Mouse (Mus musculus) hindbrain, postnatal 0 days (tissue): ENCODE measurements around the gene As3mt. TPM values are rescaled to one million over a fixed set of nuclear protein-coding genes. Genes with fewer than 3 reads are reported as not detected.
"Not testable (repeated sequence)": the region's sequence is repeated elsewhere in the genome, so short reads cannot be mapped to it uniquely, and the experiment has no call there.

Experiments used
- ATAC-seq: fragments of 200-750 bp; cut with Nextera tagmentation; 2 replicates; pipeline ENCODE4 v1.8.0; 2017; ENCODE audit warnings: mild to moderate bottlenecking, moderate TSS enrichment, moderate library complexity
- DNase-seq: peaks from one replicate; pipeline ENCODE4 v3.0.0-alpha.2; 2015; ENCODE audit warnings: low spot score
- H3K27ac ChIP-seq: fragments of 300-500 bp; sonication (generic); 2 replicates; pipeline ENCODE4 v1.5.1; 2014; ENCODE audit warnings: mild to moderate bottlenecking
- H3K27me3 ChIP-seq: fragments of 300-500 bp; sonication (generic); 2 replicates; pipeline ENCODE4 v1.6.1; 2014; ENCODE audit warnings: low read length, mixed read lengths; ENCODE audit not compliant: insufficient read depth
- H3K36me3 ChIP-seq: fragments of 300-500 bp; sonication (generic); 2 replicates; pipeline ENCODE4 v1.6.1; 2014; ENCODE audit warnings: low read length, mixed read lengths; ENCODE audit not compliant: insufficient read depth
- H3K4me1 ChIP-seq: fragments of 300-500 bp; sonication (generic); 2 replicates; pipeline ENCODE4 v1.6.1; 2014; ENCODE audit warnings: antibody characterized with exemption, low read length, mixed read lengths; ENCODE audit not compliant: insufficient read depth
- H3K4me2 ChIP-seq: fragments of 300-500 bp; sonication (generic); 2 replicates; pipeline ENCODE4 v1.6.1; 2014; ENCODE audit warnings: low read depth, mild to moderate bottlenecking, low read length, moderate library complexity, mixed read lengths
- H3K4me3 ChIP-seq: fragments of 300-500 bp; sonication (generic); 2 replicates; pipeline ENCODE4 v1.5.1; 2014; ENCODE audit warnings: low read length
- H3K9ac ChIP-seq: fragments of 300-500 bp; sonication (generic); replicated peaks from 2 replicates; pipeline ENCODE4 v1.6.1; 2014; ENCODE audit warnings: mild to moderate bottlenecking, low read length, moderate library complexity, mixed read lengths
- H3K9me3 ChIP-seq: fragments of 300-500 bp; sonication (generic); 2 replicates; pipeline ENCODE4 v1.6.1; 2016; ENCODE audit warnings: low read length, mixed read lengths
- CTCF ChIP-seq: IDR thresholded peaks from 2 replicates; pipeline ENCODE4 v1.5.1; 2016; ENCODE audit warnings: antibody characterized with exemption, control low read depth, low read depth
- WGBS: fragments of 180-500 bp; shearing (Covaris S2); extraction: QIAGEN DNeasy Blood & Tissue Kit; methylation state at CpG from one replicate; pipeline ENCODE4 v1.1.7; 2014; 5-methylcytosine and 5-hydroxymethylcytosine counted together
- polyA plus RNA-seq: library from polyadenylated mRNA; unstranded; fragments of >200 nt; fragmentation: Nextera tagmentation; extraction: Ambion mirVana; gene quantifications from 2 replicates; pipeline ENCODE4 v1.2.1, GENCODE M21; 2015
- total RNA-seq: library from RNA; depleted of rRNA; stranded (reverse); fragments of >200 nt; gene quantifications from 2 replicates; pipeline ENCODE4 v1.2.3, GENCODE M21; 2014

As3mt gene
- total and polyA plus RNA-seq, 2 experiments from 2014 or later: 19.0 to 32.9 TPM

GRCm38 (mm10) chr19:46728909-46729308 lies 21.7 kb downstream of the As3mt start:
- Histone ChIP-seq H3K27ac (no peak overlapping the region), H3K9ac (no peak overlapping the region), H3K4me2 (no peak overlapping the region), H3K27me3 (no peaks in the 10 kb centered on the region), H3K4me1 (no peaks in the 10 kb centered on the region), H3K4me3 (no peak overlapping the region), H3K9me3 (no peaks in the 10 kb centered on the region), H3K36me3 (no peaks in the 10 kb centered on the region)
- WGBS: 83% methylated on average over 3 of the region's 3 CpGs
- no peak for TF ChIP-seq CTCF
- DNase-seq (no peak), ATAC-seq (no peak)

- no peak overlapping the region for H3K27ac ChIP-seq
- no peaks in the 10 kb centered on the region for H3K4me1 ChIP-seq
- ATAC-seq (no peak), DNase-seq (no peak)
- H3K36me3 ChIP-seq: no peaks in the 10 kb centered on the region
- no peak overlapping the region for H3K4me3 ChIP-seq
- no peak for TF ChIP-seq CTCF
- no peak overlapping the region for H3K4me2 ChIP-seq
- H3K9ac ChIP-seq: no peak overlapping the region
- no peaks in the 10 kb centered on the region for H3K9me3 ChIP-seq
- 90% methylated on average over 10 of the region's 10 CpGs for WGBS
- H3K27me3 ChIP-seq: no peaks in the 10 kb centered on the region
These were observed 24.1 kb downstream of the As3mt start for GRCm38 (mm10) chr19:46731351-46731750.

DNA sequence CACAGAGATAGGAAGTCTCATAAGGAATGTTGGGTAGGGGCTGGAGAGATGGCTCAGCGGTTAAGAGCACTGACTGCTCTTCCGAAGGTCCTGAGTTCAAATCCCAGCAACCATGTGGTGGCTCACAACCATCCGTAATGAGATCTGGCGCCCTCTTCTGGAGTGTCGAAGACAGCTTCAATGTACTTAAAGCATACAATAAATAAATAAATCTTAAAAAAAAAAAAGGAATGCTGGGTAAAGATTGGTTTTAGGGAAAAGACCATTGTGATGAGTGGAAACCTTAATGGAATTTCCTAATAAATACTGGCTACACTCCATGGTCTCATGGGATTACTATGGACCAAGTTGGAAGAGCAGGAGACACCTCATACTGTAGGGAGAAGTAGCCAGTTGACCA lies 25.4 kb downstream of the As3mt start:
- not testable (repeated sequence) for H3K27ac ChIP-seq, H3K36me3 ChIP-seq, H3K9me3 ChIP-seq, H3K27me3 ChIP-seq, DNase-seq, H3K4me3 ChIP-seq, H3K9ac ChIP-seq, H3K4me2 ChIP-seq, ATAC-seq, H3K4me1 ChIP-seq
- TF ChIP-seq CTCF: peak; percentile 21; the same call in 1 of the 2 replicates
- 93% methylated on average over 5 of the region's 5 CpGs for WGBS

- Histone ChIP-seq H3K27me3 (no peaks in the 10 kb centered on the region), H3K4me2 (no peak overlapping the region), H3K27ac (no peak overlapping the region), H3K9me3 (no peaks in the 10 kb centered on the region), H3K9ac (no peak overlapping the region), H3K4me1 (no peaks in the 10 kb centered on the region), H3K4me3 (no peak overlapping the region), H3K36me3 (no peaks in the 10 kb centered on the region)
- ATAC-seq (no peak), DNase-seq (no peak)
- 87% methylated on average over 7 of the region's 7 CpGs for WGBS
- TF ChIP-seq CTCF: no peak
These were observed 26.4 kb downstream of the As3mt start for GRCm38 (mm10) chr19:46733626-46734025.

- TF ChIP-seq CTCF: no peak
These were observed 28.0 kb downstream of the As3mt start for GRCm38 (mm10) chr19:46735241-46735640.

GRCm38 (mm10) chr19:46737106-46737505 lies 29.8 kb downstream of the As3mt start:
- DNase-seq (no peak), ATAC-seq (no peak)
- Histone ChIP-seq H3K4me3 (no peak overlapping the region), H3K36me3 (no peaks in the 10 kb centered on the region), H3K9me3 (no peaks in the 10 kb centered on the region), H3K27me3 (no peaks in the 10 kb centered on the region), H3K4me2 (no peak overlapping the region), H3K4me1 (no peaks in the 10 kb centered on the region), H3K9ac (no peak overlapping the region), H3K27ac (no peak overlapping the region)
- TF ChIP-seq CTCF: no peak
- WGBS: 81% methylated on average over 7 of the region's 7 CpGs

More at GRCm38 (mm10) chr19:46735241-46735640, 28.0 kb downstream of the As3mt start:
- Histone ChIP-seq H3K9me3 (no peaks in the 10 kb centered on the region), H3K4me1 (no peaks in the 10 kb centered on the region), H3K27me3 (no peaks in the 10 kb centered on the region), H3K9ac (no peak overlapping the region), H3K27ac (peak overlapping the region; percentile 45; the same call in 1 of the 2 replicates), H3K36me3 (no peaks in the 10 kb centered on the region), H3K4me2 (no peak overlapping the region), H3K4me3 (no peak overlapping the region)
- 63% methylated on average over 5 of the region's 5 CpGs for WGBS
- ATAC-seq (no peak), DNase-seq (no peak)

DNA sequence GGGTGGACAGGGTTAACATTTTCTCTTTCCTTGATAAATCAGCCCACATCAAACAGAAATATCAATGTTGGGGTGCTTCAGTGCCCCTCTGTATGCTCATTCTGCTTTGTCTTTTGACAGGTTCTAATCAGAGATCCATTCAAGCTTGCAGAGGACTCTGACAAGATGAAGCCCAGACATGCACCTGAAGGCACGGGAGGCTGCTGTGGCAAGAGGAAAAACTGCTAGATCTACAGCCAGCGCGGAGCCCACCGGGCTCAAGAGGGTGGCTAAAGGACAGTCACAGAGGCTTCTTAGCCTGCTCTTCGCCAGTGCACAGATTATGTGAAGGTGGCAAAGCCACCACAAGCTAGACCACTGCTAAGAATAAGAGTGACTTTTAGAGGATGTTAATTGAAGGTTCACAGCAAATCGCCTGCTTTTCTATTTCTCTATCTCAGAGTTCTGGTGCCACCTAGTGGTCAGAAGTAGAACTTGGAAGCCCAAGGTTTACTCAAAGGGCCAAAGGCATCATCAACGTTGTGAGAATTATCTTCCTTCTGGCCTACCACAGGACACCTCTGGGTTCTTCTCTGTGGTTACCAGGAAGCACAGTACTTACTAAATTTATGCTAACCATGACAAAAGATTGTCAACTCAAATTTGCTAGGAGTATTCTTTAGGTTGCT lies 33.2 kb downstream of the As3mt start:
- H3K4me2 ChIP-seq: no peak overlapping the region
- WGBS: 59% methylated on average over 7 of the region's 7 CpGs
- no peaks in the 10 kb centered on the region for H3K4me1 ChIP-seq
- H3K36me3 ChIP-seq: no peaks in the 10 kb centered on the region
- DNase-seq (peak; percentile 91), ATAC-seq (peak; percentile 64)
- H3K9me3 ChIP-seq: no peaks in the 10 kb centered on the region
- no peaks in the 10 kb centered on the region for H3K27me3 ChIP-seq
- no peak overlapping the region for H3K27ac ChIP-seq
- H3K4me3 ChIP-seq: no peak overlapping the region
- no peak overlapping the region for H3K9ac ChIP-seq
- TF ChIP-seq CTCF: peak; percentile 92
